Mouse (Mus musculus) right cerebral cortex, postnatal 4 days (tissue): ENCODE results near the gene Sult6b2.

Experiments used
- DNase-seq: peaks from one replicate; pipeline ENCODE4 v3.0.0-alpha.2; 2022

Sult6b2 gene

DNA sequence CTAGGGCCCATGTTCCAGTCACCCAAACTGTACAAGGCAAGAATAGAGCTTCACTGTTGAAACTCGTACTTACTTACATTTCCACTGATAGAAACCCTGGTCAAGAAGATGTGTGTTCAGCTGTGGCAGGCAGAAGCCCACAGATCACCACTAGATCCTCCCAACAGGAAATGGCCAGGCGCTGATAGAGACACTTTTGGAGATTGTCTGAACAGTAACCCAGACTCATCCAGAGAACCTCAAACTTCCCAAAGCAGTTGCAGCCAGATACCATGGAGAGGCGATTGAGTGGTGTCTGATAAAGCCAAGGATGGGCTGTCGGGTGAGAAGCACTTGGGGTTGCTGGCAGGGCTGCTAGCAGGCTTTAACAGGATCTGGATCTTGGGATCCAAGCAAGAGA is 27.4 kb downstream of the Sult6b2 start:
- no peak for DNase-seq

GRCm38 (mm10) chr6:142773566-142773965 is 30.7 kb downstream of the Sult6b2 start:
- no peak for DNase-seq

GRCm38 (mm10) chr6:142771643-142772042 is 32.7 kb downstream of the Sult6b2 start:
- DNase-seq, result no peak

- DNase-seq, result no peak
Observed at GRCm38 (mm10) chr6:142769896-142770295, 34.4 kb downstream of the Sult6b2 start.

DNA sequence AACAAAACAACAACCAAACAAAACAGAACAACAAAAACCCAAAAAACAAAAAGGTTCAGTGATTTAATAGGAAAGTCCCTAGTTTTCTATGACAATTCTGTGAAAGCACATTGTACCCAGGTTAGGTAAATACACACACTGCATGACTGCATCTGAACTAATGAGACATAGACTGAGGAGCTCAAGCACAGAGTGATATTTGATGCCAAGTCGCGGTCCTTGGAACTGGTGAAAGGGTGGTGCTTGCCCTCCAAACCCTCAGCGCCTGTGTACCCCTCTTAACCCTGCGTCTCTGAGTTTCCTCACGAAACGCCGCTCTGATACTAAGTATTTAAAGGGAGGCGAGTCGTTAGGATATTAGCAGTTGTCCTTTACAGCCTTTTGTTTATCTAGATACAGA is 37.0 kb downstream of the Sult6b2 start:
- no peak for DNase-seq

DNA sequence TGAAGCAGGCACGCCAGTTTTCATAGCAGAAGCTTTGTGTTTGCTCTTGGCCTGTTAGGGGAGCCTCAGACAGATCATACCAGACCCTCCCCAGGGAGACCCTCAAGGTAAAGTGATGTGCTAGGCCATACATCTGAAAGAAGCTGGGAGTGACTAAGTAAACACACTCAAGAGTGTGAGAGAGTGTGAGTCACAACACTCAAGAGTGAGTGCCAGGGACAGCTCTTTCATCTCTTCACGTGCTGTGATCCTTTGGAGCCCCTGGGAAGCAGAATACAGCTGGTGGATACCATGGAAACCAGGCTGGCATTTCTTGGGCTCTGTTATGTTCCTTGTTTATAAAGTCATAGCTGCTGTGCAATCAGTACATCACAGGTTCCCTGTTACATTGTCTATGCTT is 39.4 kb downstream of the Sult6b2 start:
- no peak for DNase-seq

GRCm38 (mm10) chr6:142759633-142760032 is 44.7 kb downstream of the Sult6b2 start:
- DNase-seq, result no peak

- DNase-seq, result no peak
Observed at GRCm38 (mm10) chr6:142758562-142758961, 45.7 kb downstream of the Sult6b2 start.

GRCm38 (mm10) chr6:142757976-142758375 is 46.3 kb downstream of the Sult6b2 start:
- DNase-seq, result no peak

DNA sequence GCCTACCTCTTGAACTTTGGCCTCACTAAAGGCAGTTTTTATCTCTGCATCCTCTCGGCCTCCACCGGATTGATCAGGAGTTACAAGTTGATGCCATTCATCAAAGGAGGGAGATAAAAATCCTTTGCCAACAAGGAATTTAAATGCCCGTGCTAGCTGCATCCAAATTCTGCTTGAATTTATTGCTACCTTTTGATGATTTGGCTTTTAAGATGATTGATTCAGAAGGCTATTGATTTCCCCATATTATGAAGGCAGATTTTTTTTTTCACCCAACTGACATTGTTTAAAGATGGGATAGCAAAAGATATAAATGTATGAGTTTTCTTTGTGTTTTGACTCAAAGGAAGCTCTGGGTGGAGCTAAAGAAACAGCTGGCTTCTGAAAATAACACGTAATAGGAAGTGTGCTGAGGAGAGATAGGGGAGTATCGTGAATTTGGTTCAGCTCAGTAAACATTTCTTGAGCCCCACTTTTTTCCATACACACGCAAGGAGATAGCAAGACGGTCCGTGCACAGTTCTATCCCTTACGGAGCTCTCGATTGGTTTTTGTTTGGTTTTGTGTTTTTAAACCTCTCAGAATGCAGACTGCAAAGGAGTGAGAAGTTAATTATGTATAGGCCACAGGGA is 46.9 kb downstream of the Sult6b2 start:
- DNase-seq, result no peak

- DNase-seq, result peak; percentile 89
Observed at GRCm38 (mm10) chr6:142756507-142757333, 47.6 kb downstream of the Sult6b2 start, which contains the start of gene Cmas. TSS of gene Cmas (plus strand) at chr6:142756686.

DNA sequence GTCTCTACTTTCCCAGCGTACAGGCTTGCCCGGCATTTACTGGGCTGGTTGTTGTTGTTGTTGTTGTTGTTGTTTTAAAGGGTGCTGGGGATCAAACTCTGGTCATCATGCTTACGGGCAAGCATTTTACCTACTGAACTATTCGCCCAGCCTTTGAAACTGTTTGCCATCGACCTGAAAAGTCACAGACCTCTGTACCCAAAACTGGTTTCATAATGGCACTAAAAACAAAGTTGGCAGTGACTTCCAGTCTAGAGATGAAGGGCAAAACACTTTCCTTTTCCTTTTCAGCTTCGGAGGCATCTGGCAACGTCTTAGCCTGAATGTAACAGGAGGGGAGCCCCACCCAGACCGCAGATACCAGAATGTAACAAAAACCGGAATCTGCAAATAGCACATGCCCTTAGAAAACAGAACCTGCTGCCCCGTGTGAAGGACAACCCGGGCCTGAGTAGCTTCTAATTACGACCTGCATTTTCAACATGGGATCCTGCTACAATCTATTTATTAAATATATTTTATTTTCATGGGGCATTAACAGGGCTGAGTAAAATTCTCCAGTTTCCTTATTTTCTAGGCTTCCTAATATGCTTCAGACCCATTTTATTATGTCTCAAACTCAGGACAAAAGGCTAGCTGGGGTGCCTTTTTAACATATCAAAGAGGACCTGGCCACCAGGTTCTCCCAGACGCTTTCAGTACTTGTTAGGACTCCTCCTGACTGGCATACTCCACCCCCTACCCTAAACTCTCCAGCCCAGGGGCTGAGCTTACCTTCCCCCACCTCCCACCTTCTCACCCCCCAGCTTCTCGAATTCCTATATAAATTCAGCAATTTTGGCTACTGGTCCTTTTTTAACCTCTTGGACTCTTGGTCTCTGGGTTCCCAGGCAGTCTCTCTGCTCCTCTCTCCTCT is 51.7 kb downstream of the Sult6b2 start:
- DNase-seq, result no peak

GRCm38 (mm10) chr6:142751365-142751764 is 52.9 kb downstream of the Sult6b2 start:
- DNase-seq, result no peak

DNA sequence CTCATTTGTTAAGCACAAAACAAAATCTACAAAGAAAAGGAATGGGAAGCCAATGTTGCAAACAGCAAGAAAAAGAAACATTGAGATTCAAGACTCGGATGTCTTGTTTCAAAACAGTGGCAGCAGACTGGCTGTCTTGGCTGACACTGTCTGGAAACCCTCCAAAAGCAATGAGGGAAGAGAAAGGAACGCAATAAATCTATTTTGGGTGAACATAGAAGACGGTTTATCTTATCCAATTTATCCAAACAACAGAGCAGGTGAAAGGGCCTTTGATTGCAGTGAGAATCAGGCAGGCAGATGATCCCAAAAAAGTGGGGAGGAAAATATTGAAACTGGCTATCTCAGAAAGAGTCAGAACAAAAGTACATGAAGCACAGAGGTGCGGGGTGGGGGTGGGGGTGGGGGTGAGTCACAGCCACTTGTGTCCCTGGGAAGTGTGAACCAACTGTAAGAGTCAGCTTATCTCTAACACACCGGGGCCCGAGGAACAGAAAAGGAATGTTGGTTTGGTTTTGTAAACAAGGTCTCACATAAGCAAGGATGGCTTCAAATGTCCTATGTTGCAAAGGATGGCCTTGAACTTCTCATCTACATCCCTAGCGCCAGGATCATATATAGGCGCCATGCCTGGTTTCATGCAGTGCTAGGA is 56.1 kb downstream of the Sult6b2 start:
- no peak for DNase-seq

GRCm38 (mm10) chr6:142747165-142747564 is 57.1 kb downstream of the Sult6b2 start:
- DNase-seq, result no peak

GRCm38 (mm10) chr6:142746765-142747164 is 57.5 kb downstream of the Sult6b2 start:
- DNase-seq, result no peak

GRCm38 (mm10) chr6:142745484-142745883 is 58.8 kb downstream of the Sult6b2 start:
- no peak for DNase-seq

GRCm38 (mm10) chr6:142743193-142743592 is 61.1 kb downstream of the Sult6b2 start:
- DNase-seq, result no peak

GRCm38 (mm10) chr6:142741763-142742162 is 62.5 kb downstream of the Sult6b2 start:
- no peak for DNase-seq

- DNase-seq, result no peak
Observed at GRCm38 (mm10) chr6:142738637-142739036, 65.7 kb downstream of the Sult6b2 start.

DNA sequence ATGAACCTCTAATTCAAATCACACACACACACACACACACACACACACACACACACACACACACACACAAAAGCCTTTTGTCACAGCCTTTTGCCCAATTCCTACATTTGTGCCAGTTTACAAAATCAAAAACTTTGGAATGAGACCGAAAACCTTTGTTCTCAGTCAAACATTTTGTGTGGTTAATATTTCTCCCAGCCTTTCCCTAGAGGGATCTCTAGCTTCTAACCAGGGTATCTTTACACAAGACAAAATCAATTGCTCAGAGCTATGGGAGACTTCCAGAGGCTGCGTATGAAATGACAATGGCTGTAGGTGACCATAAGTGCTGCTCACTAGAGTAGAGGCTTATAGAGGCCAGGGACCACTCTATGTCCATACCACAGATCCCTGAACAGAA is 66.1 kb downstream of the Sult6b2 start:
- DNase-seq, result no peak

- no peak for DNase-seq
Observed at GRCm38 (mm10) chr6:142735302-142736005, 68.8 kb downstream of the Sult6b2 start.
